Mouse (Mus musculus) liver, embryonic 14.5 days (tissue): Measurements from ENCODE around the gene Snx1. TPM values are rescaled to one million over a fixed set of nuclear protein-coding genes. Genes with fewer than 3 reads are reported as not detected.
A peak's percentile ranks its signal among the peaks of the same experiment; 100 is the strongest.

Experiments used
- ATAC-seq: fragments of 200-750 bp; cut with Nextera tagmentation; 2 replicates; pipeline ENCODE4 v1.8.0; 2017; ENCODE audit warnings: moderate number of reproducible peaks, mild to moderate bottlenecking, moderate library complexity; ENCODE audit not compliant: insufficient read depth
- DNase-seq, 3 experiments: peaks; one replicate each; pipeline ENCODE4 v3.0.0-alpha.2; 2012 to 2013; ENCODE audit warnings: low read depth in 3 of 3, low spot score in 3 of 3
- H3K27ac ChIP-seq: fragments of 300-500 bp; sonication (generic); 2 replicates; pipeline ENCODE4 v1.5.1; 2014; ENCODE audit warnings: moderate library complexity, mild to moderate bottlenecking, control low read depth, inconsistent platforms
- H3K27me3 ChIP-seq: fragments of 300-500 bp; sonication (generic); 2 replicates; pipeline ENCODE4 v1.6.1; 2014; ENCODE audit warnings: mild to moderate bottlenecking, low read length, moderate library complexity; ENCODE audit not compliant: control insufficient read depth, insufficient read depth
- H3K36me3 ChIP-seq: fragments of 300-500 bp; sonication (generic); replicated peaks from 2 replicates; pipeline ENCODE4 v1.6.1; 2014; ENCODE audit warnings: low read depth; ENCODE audit not compliant: control insufficient read depth, insufficient read depth
- H3K4me1 ChIP-seq, 2 experiments: fragments of 200-500 bp in 1 of 2; fragments of 300-500 bp in 1 of 2; sonication (generic) in 1 of 2; replicated peaks; 2 replicates each; pipeline ENCODE4 v1.6.1; 2012 to 2014; ENCODE audit warnings: antibody characterized with exemption in 1 of 2, inconsistent platforms in 1 of 2, low read length in 1 of 2; ENCODE audit not compliant: control insufficient read depth in 2 of 2, insufficient read depth in 2 of 2
- H3K4me2 ChIP-seq: fragments of 300-500 bp; sonication (generic); 2 replicates; pipeline ENCODE4 v1.6.1; 2014; ENCODE audit warnings: low read depth, mild to moderate bottlenecking, control low read depth, moderate library complexity
- H3K4me3 ChIP-seq, 2 experiments: fragments of 200-500 bp in 1 of 2; fragments of 300-500 bp in 1 of 2; sonication (generic) in 1 of 2; 2 replicates each; pipeline ENCODE4 v1.5.1; 2012 to 2014; ENCODE audit warnings: low read depth in 2 of 2, low read length in 2 of 2, mild to moderate bottlenecking in 2 of 2, control low read depth in 1 of 2, inconsistent platforms in 1 of 2, moderate library complexity in 1 of 2; ENCODE audit not compliant: insufficient read depth in 1 of 2
- H3K9ac ChIP-seq: fragments of 300-500 bp; sonication (generic); replicated peaks from 2 replicates; pipeline ENCODE4 v1.6.1; 2014; ENCODE audit warnings: mild to moderate bottlenecking, control low read depth, moderate library complexity
- H3K9me3 ChIP-seq: fragments of 300-500 bp; sonication (generic); 2 replicates; pipeline ENCODE4 v1.6.1; 2016; ENCODE audit warnings: low read length, mixed read lengths; ENCODE audit not compliant: control insufficient read depth
- CTCF ChIP-seq: IDR thresholded peaks from 2 replicates; pipeline ENCODE4 v1.5.1; 2016; ENCODE audit warnings: antibody characterized with exemption, low read depth, control low read depth
- EP300 ChIP-seq: IDR thresholded peaks from 2 replicates; pipeline ENCODE4 v1.6.1; 2016; ENCODE audit warnings: antibody characterized with exemption, low read depth
- WGBS: fragments of 180-500 bp; shearing (Covaris S2); extraction: QIAGEN DNeasy Blood & Tissue Kit; methylation state at CpG from one replicate; pipeline ENCODE4 v1.1.7; 2014; ENCODE audit not compliant: insufficient replicate concordance; 5-methylcytosine and 5-hydroxymethylcytosine counted together
- polyA plus RNA-seq, 2 experiments: library from polyadenylated mRNA; depleted of rRNA in 1 of 2; stranded (reverse) in 1 of 2; unstranded in 1 of 2; fragments of >200 nt; fragmentation: Nextera tagmentation in 1 of 2; extraction: Ambion mirVana in 1 of 2; gene quantifications; 2 replicates each; pipeline versions ENCODE4 v1.2.1 to v1.2.3; 2012 to 2014

Snx1 gene
- polyA plus RNA-seq, 2 experiments: 47.7 to 66.0 TPM

DNA sequence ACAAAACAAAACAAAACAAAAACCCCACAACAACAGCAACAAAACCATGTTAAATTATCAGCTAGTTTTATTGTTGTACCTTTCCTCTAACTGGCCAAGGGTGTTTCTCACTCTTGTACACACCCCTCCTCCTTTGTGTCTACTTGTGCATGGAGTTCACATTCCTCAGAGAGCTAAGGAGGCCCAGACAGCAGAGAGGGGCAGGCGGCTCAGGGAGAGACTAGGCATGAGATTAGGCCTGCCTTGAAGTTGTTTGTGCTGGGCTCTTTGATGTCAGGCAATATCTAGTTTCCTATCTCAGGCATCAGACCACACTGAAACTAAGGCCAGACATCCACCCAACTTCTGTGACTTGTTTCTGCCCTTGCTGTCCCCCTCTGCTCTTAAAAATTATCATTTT, 41.8 kb upstream of the Snx1 start:
- peaks cover 4% of the 10 kb centered on the region for H3K36me3 ChIP-seq
- H3K4me3 ChIP-seq: no peak overlapping the region
- 10% methylated on average over 1 of the region's 1 CpGs for WGBS
- peaks cover 10 to 17% of the 10 kb centered on the region in 2 experiments for H3K4me1 ChIP-seq
- H3K27ac ChIP-seq: peak overlapping the region; percentile 46
- no peaks in the 10 kb centered on the region for H3K9me3 ChIP-seq
- no peaks in the 10 kb centered on the region for H3K27me3 ChIP-seq
- 0 out of 2 replicates have a peak overlapping the region, but pooled peaks have one; percentile 5 for H3K9ac ChIP-seq
- H3K4me2 ChIP-seq: no peak overlapping the region
- TF ChIP-seq CTCF: no peak
- TF ChIP-seq EP300: no peak
- ATAC-seq (peak; percentile 60; the same call in 1 of the 2 replicates), DNase-seq (no peak)

DNA sequence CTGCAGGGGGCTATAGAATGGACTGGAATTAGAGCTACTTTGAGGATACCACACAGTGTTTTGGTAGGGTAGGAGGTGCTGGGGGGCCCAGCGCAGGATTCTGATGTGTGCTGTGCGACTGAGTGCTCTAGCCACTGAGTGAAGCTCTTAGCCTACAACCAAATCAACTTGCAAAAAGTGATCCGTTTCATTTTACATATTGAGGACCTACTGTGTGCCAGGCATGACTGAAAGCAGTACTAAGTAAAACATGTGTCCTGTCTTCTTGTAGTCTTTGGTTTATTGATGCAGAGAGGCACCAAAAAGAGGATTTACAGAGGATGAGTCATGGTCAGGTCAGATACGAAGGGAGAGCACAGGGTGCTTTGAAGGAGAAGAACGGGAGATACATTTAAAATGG, 40.8 kb upstream of the Snx1 start:
- H3K27me3 ChIP-seq: no peaks in the 10 kb centered on the region
- H3K36me3 ChIP-seq: peaks cover 4% of the 10 kb centered on the region
- 81% methylated on average over 5 of the region's 5 CpGs for WGBS
- H3K4me1 ChIP-seq: peaks cover 10 to 19% of the 10 kb centered on the region in 2 experiments
- ATAC-seq: no peak
- no peak overlapping the region for H3K4me3 ChIP-seq
- no peak for TF ChIP-seq EP300
- TF ChIP-seq CTCF: no peak
- H3K27ac ChIP-seq: no peak overlapping the region
- H3K4me2 ChIP-seq: no peak overlapping the region
- no peak overlapping the region for H3K9ac ChIP-seq
- no peak for DNase-seq
- H3K9me3 ChIP-seq: no peaks in the 10 kb centered on the region

DNA sequence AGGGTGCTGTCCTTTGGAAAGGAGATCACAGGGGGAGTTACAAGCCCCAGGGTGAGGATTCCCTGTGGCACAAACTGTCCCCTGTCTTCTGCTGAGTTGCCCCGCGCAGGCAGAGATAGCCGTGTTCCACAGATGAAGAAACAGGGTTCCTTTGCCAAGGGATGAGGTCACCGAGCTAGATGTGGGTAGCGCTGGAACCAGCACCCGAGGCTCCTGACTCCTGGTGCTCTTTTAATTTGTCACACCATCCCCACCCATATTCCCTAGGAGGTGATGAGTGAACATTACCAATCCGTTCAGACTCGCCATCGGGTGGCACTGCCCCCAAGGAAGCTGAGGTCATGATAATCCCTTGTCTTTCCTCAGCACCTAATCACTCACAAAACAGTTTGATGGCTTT, 36.6 kb upstream of the Snx1 start:
- no peak for ATAC-seq
- WGBS: 73% methylated on average over 9 of the region's 9 CpGs

DNA sequence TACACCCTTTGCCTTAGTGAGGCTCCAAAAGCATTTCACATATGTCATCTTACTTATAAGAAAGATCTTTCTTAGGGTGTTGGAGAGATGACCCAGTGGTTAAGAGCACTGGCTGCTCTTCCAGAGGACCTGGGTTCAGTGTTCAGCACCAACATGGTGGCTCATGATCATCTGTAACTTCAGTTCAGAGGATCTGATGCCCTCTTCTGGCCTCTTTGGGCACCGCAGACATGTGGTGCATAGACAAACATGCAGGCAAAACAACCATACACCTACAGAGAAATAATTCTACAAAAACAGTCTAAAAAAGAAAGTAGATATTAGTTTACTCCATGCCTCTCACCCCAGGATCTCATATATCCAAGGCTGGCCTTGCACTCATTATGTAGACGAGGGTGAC, 33.8 kb upstream of the Snx1 start:
- H3K27ac ChIP-seq: no peak overlapping the region
- 86% methylated on average over 2 of the region's 2 CpGs for WGBS
- ATAC-seq: no peak
- no peak overlapping the region for H3K9ac ChIP-seq
- H3K4me1 ChIP-seq: peaks cover 16 to 27% of the 10 kb centered on the region in 2 experiments
- H3K27me3 ChIP-seq: no peaks in the 10 kb centered on the region; the same call in 1 of the 2 replicates
- H3K36me3 ChIP-seq: no peaks in the 10 kb centered on the region
- no peaks in the 10 kb centered on the region for H3K9me3 ChIP-seq
- TF ChIP-seq EP300: no peak
- TF ChIP-seq CTCF: peak; percentile 61
- peak overlapping the region; percentile 75 for H3K4me2 ChIP-seq
- DNase-seq: no peak
- H3K4me3 ChIP-seq: peak overlapping the region in 1 of 2 experiments; percentile 64; a peak in 2 of 4 replicates

More for the DNA sequence above, 36.6 kb upstream of the Snx1 start:
- TF ChIP-seq EP300 (no peak), CTCF (peak; percentile 57)
- Histone ChIP-seq H3K9ac (no peak overlapping the region), H3K9me3 (no peaks in the 10 kb centered on the region), H3K4me2 (no peak overlapping the region), H3K36me3 (peaks cover 4% of the 10 kb centered on the region), H3K4me3 (no peak overlapping the region), H3K4me1 (peaks cover 18 to 32% of the 10 kb centered on the region in 2 experiments), H3K27ac (no peak overlapping the region), H3K27me3 (no peaks in the 10 kb centered on the region)
- no peak for DNase-seq

DNA sequence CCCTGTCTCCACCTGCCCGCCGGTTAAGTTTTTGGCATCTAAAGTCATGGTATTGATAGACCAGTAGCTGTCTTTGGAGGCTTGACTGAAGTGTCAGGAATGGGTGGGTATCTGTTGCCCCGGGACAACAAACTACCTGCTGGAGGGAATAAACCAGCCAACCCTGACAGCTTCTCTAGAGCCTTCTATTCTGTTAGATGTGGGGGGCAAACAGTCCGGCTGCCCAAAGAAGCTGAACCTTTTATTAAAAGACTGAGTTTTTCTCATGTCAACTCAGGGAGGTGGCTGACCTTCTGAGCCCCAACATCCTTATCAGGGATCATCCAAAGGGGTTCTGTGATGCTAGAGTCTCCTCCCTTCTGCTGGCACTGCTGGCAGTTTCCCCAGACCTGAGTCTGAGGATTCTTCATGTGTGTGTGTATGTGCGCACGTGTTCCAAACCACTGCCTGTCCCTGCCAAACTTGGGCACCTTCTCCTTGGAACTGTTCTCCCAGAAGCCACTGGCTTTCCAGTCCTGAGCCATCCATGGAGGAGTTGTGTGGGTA, 32.6 kb upstream of the Snx1 start:
- Histone ChIP-seq H3K4me3 (peak overlapping the region; percentile 64 to 80), H3K9ac (peak overlapping the region; percentile 79), H3K27me3 (no peaks in the 10 kb centered on the region; the same call in 1 of the 2 replicates), H3K27ac (peak overlapping the region; percentile 25), H3K9me3 (no peaks in the 10 kb centered on the region), H3K4me1 (peaks cover 16 to 27% of the 10 kb centered on the region in 2 experiments), H3K36me3 (no peaks in the 10 kb centered on the region), H3K4me2 (peak overlapping the region; percentile 75)
- ATAC-seq: peak; percentile 57; the same call in 1 of the 2 replicates
- DNase-seq: peak in 1 of 3 experiments; percentile 52
- WGBS: 65% methylated on average over 6 of the region's 6 CpGs
- TF ChIP-seq CTCF (no peak), EP300 (no peak)
